Mouse (Mus musculus) c-Kit-positive CD71-negative TER-119-negative erythroid progenitor cells, embryonic 14.5 days (primary cell): ENCODE measurements around the gene Klrb1b.
A peak's percentile ranks its signal among the peaks of the same experiment; 100 is the strongest.

ENCODE experiments used
- DNase-seq: peaks from one replicate; pipeline ENCODE4 v3.0.0-alpha.2; 2013; ENCODE audit warnings: low read depth

Gene Klrb1b

DNA sequence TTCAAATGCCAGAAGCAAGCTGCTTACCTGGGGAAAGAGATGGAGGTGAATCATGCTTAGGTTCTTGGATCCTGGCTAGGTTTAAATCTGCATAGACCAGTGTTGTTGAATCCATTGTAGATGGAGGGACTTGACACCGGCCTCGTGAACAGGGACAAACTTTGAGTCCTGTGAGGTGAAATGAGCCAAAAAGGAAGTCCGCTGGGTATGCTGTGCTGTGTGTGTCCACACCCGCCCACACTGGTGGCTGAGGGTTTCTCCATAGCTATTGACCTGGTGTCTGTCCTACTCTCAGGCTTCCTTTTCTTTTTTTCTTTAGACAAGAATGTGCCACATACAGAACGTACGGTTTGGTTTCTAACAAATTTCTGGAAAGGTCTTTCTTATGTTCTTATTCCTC is at the start of gene Klrb1b, which contains the start of gene Gm44511:
Gene Klrb1b (minus strand): TSS at position 200 of the 400 bp plus-strand sequence.
Gene Gm44511 (minus strand): TSS at position 184 of the 400 bp plus-strand sequence.
- no peak for DNase-seq

DNA sequence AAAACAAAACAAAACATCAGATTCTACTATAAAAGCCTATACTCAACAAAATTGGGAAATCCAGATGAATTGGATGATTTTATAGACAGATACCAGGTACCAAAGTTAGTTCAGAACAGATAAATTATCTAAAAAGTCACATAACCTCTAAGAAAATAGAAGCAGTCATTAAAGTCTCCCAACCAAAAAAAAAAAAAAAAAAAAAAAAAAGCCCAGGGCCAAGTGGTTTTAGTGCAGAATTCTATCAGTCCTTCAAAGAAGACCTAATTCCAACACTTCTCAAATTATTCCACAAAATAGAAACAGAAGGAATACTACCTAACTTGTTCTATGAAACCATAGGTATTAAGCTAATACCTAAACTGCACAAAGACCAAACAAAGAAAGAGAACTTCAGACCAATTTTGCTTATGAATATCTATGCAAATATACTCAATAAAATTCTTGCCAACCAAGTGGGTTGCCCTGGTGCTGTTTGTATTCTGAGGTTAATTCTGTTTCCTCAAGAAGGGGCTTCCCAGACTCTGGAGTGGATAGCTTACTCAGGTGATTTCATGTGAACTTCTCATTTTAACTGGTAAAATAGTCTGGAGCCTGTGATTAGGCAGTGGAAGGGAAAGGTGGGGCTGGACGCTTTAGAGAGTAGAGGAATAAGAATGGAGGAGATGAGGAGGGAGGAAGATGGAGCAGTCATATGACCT is 45.9 kb upstream of the Klrb1b start:
- DNase-seq: no peak

DNA sequence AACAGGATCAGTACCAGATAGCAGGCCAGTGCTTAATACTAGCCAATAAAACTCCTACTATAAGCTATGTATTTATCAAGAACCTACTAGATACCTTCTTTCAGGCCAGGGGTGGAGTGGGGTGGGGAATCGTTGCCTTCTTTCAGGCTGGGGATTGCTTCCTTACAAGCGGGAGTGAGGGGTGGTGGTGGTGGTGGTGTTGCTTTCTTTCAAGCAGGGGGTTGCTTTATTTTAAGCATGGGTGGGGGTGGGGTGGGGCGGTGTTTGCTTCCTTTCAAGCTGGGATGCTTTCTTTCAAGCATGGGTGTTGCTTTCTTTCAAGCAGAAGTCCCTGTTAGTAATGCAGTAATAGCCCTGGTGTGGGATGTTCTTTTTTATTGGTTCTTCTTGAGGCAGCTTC is 42.7 kb upstream of the Klrb1b start:
- no peak for DNase-seq

DNA sequence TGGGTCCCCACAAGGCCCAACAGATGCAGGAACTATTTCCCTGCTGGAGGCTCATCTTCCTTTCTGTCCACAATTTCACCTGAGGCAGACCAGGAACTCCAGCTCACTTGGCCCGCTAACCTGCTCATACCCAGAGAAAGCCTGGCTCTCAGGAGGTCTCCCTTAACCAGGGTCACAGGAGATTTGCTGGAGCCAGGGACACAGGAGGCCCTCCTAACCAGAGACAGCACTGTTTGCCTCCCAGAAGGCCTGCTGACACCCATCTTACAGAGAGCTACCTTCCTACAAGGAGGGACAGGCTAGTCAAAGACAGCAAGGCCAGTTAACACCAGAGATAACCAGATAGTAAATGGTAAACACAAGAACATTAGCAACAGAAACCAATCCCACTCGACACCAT is 31.8 kb upstream of the Klrb1b start:
- DNase-seq: no peak

DNA sequence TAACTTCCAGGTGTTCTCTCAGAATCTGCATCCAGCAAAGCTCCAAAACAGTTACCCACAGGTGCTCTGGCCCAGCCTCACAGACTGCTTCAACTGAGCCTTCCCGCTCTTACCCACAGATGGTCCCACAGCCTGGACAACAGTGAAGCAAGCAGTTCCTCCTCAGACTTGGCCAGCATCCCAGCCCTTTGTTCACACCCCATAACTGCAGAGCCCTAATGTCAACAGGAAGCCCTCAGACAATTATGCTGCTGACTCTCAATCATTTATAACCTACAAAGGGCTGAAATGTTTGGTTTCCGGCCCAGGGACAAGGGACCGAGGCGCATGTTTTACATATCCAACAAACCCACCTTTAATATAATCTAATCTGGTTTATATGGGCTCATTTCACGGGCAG is 30.1 kb upstream of the Klrb1b start:
- DNase-seq: no peak

DNA sequence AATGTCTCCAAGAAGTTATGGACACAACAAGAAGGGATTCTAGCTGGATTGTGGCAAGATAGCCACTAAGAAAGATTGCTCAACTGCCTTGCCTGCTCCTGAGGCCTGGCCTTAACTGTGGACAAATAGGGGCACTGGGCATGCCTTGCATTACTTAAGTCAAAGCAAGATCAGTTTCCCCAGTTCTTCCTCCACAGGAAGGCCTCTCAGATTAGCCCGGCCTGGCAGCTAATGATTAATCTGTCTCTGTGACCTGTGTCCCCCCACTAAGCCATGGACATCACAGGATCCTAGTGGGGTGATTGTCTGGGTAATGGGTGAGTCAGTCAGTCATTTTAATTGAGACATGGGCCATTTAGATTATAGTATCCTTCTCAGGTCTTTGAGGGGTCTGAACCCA is 29.3 kb upstream of the Klrb1b start:
- DNase-seq: no peak

DNA sequence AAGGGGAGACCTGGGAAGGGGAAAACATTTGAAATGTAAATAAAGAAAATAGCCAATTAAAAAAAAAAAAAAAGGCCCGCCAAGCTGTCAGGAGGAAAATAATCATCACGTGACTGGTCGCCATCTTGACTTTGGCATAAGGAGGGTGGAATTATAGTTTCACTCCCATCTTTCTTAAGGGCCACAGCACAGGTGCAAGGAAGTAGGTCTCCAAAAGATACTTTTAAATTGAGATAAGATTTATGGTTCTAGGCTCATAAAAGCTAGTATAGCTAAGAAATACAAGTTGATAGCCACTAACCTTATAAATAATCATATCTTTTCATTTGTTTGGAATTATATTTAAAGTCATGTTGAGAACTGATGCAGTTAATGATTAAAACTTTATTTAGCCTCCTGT is 28.8 kb upstream of the Klrb1b start:
- no peak for DNase-seq

DNA sequence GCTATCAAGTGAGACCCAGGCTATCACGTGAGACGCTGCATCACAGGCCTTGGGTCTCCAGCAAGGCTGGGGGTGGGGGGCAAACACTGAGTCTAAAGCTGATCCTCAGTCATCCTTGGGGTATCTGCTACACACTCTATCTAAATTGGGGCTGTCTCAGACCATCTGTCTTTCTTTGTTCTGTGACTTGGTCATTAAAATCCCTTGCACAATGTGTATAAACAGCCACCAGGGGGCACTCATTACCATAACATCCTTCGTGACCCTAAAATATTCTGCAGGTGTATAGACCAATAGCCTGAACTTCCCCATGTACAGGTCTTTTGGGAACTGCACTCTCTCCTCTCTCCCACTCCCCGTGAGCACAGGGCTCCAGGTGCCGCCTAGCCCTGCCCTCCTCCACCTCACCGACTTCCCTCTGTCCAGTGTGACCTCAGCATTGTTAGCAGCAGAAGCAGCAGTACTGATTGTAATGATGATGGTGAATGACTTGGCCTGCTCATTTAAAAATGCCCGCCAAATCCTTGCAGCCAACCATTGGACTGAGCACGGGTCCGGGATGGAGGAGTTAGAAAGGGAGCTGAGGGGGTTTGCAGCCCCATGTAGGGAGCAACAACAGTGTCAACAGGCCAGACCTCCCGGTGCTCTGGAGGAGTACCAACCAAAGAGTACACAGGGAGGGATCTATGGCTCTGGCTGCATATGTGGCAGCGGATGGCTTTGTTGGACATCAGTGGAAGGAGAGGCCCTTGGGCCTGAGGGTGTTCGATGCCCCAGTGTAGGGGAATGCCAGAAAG is 28.1 kb upstream of the Klrb1b start:
- no peak for DNase-seq

DNA sequence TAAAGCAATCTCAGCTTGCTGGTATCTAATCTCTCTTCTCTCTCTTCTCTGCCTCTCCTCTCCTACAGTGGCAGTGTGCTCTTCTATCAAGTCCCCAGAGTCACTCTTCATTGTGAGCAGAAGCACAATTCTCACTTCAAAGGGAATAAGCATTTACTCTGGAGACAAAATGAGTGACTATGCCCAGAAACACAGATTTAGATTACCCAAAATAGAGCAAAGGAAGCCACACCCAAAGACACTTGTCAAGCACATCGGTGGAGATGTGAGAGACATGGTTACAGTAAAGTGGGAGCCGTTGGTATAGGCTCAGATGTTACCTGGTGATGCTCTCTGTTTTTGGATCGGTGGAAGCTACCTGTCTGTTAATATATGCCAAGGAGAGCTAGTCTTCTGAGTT is 26.6 kb upstream of the Klrb1b start:
- no peak for DNase-seq

DNA sequence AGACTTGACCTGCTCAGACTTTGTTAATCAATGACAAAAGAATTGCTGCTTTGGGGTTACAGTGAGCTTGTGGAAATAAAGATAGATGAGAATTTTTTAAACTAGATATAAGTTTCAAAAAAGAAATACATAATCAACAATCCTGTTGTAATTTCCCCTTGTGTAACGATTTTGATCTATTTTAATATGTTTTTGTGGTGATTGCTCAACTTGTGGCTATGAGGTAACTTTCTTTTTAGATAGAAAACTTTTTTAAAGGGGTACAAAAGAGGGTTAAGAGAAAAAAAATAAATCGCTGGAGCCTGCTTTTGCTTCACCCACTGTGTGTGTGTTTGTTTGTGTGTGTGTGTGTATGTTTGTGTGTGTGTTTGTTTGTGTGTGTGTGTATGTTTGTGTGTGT is 25.0 kb upstream of the Klrb1b start:
- no peak for DNase-seq

DNA sequence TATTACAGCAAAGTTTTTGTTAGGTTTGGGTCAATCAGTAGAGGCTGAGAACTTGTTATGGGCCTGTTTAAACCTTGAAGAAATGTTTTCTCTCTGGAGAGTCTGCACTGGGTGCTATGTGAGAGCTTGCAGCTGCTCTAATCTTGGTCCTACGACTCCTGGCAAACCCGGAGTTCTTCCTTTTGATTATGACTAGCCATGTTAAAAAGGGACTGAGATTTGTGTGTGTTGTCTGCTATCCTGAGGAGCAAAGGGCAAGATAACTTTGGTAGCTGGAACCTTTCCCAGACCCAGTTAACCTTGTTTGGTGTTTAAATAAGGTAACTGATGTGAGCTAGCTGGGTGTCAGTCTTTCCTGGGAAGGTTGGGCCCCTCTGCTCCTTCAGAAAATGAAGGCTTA is 24.5 kb upstream of the Klrb1b start:
- DNase-seq: no peak

DNA sequence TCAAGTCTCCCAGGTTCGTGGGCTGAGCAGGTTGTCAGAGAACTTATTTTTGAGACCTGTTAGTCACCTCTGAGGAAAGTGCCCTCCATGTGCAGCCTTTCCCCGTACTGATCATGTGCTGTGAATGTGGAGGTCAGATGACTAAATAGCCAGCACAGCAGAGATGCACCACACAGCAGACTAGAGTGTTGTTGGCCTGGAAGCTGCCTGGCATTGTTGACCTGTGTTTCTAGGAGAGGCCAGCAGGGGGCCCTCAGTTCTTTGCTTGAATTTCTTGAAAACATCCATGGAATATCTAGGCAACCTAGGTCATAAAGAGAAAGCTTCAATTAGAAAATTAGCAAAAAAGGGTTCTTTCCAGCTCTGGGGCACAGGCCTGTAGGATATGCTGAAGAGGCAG is 23.8 kb upstream of the Klrb1b start:
- no peak for DNase-seq

DNA sequence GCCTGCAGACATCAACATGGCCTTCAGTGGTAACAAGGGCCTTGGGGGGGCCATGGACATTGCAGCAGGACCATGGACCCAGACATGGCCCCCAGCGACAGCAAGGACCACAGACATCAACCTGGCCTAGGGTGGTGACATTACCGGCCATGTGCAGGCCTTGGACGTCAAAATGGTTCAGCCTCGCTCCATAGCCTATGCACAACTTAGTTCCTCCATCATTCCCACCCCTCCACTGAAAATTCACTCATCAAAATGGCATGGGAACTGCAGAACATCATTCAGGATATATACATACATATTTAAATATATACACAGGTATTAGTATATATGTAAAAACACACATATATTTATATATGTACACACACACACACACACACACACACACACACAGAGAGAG is 21.3 kb upstream of the Klrb1b start:
- DNase-seq: no peak

DNA sequence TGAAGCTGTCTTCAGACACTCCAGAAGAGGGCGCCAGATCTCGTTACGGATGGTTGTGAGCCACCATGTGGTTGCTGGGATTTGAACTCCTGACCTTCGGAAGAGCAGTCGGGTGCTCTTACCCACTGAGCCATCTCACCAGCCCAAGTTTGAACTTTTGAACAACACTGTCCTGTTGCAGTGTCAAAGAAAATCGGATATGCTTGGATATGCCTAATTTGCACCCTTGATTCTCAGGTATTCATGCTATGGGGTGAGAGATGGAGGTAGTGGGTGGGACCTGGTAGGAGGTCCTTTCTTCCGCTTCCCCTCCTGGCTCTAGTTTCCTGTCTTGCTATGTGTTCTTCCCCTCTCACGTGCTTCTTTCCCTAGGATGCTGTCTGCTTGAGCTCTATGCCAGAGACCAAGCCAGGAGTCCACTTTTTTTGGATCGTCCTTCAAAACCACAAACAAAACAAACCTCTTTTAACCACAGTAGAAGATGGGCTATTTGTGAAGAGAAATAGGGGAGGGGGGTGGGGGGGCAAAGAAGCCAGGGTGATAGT is 19.9 kb upstream of the Klrb1b start:
- DNase-seq: no peak

DNA sequence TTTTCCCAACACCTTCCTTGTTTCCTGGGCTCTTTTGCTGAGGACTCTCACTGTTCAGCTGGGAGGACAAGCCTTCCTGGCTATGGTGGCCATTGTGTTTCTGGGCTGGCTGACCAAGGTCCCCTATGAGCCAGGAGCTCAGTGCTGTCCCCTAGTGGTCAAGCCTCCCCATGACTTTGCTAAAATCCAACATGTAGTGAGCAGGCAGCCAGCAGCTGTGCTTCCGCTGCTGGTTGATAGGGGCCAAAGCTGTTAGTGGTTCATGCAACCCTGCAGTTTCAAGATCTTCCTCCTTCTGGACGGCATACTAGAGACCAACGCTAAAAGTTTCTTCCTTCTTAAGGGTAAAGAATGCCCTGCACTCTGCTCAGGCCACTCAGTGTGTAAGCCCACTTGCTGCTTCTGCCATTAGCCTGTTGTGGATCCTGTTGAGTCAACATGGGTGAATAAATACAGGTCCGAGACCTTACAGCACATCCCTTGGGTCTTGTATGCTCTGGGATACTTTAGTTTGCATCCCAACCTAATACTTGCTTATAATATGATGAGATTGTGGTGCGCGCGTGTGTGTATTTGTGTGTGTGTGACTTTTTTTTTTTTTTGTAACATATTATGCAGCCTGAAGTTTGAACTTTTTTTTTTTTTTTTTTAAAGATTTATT is 19.3 kb upstream of the Klrb1b start:
- DNase-seq: peak; percentile 93

DNA sequence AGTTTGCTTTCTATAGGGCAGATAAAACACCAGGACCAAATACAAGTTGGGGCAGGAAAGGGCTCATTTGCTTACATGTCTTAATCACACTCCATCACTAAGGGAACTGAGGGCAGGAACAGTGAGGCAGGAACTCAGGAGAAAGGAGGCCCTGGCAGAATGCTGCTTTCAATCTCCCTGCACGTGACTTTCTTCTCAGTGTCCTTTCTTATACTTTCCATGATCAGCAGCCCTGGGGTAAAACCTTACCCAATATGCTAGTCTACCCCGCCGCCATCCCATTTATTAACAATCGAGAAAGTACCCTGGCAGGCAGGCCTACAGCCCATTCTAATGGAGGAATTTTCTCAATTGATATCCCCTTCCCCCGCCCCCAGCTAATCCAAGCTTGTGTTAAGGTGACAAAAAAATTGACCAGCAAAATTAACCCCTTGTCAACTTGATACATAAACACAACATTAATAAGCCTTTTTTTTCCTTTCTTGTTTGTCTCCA is 18.5 kb upstream of the Klrb1b start:
- no peak for DNase-seq

DNA sequence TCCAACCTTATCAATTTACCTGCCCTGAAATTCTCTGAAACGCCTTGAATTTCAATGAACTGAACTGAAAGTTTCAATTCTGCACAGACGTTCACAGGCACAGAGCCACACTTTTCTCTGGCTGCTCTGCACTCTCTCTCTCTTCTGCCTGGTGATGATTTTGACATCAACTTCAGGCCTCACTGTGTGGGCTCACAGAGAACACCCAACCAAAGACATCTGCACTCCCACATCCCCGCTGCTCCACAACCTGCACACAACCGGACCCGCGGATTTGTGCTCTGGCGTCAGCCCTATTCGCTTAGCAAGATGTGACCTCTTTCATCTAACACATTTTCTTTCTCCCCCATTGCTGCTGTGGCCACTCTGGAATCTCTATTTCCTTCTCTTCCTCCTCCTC is 18.0 kb upstream of the Klrb1b start:
- no peak for DNase-seq

DNA sequence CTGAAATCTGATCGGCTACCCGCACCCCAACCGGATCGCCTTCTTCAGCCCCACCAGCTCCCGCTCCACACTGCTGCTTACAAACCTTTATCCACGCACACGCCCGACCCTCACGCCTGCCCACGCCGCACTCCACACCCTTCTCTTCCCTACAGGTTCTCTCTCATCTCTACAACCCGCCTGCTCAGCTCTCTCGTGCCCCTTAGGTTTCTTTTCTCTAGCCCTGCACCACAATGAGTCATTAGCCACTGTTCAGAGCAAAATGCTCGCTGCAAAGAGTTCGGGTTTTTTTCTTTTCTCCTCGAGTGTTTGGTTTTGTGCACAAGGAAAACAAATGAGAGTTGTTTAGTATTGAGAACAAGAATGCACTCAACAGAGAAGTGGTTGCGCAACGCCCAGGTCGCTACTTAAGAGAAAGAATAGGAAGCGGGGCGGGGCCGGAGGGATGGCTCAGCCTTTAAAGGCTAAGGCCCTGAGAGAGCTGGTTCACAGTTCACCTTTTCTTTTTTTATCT is 17.4 kb upstream of the Klrb1b start:
- peak; percentile 80 for DNase-seq

DNA sequence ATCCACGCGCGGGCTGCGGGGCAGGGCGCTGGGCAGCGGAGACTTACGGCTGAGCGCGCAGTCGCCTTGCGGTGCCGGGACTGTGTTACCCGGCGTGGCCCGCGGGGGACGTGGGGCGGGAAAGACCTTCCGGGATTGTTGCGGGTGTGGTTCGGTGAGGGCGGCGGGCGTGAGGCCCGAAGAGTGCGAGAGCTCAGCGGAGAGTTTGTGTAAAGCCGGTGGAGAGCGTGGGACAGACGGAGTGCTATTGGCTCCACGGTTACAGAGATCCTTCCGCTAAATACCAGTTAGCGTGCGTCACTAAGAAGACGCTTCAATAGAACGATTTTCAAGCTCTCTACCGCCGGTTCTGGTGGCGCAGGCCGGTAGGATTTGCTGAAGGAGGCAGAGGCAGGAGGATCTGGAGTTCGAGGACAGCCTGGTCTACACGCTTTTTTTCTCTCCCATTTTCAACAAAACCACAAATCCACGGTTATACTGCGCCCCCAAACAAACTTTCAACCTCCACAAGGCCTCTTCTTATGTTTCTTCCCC is 16.9 kb upstream of the Klrb1b start:
- peak; percentile 94 for DNase-seq

DNA sequence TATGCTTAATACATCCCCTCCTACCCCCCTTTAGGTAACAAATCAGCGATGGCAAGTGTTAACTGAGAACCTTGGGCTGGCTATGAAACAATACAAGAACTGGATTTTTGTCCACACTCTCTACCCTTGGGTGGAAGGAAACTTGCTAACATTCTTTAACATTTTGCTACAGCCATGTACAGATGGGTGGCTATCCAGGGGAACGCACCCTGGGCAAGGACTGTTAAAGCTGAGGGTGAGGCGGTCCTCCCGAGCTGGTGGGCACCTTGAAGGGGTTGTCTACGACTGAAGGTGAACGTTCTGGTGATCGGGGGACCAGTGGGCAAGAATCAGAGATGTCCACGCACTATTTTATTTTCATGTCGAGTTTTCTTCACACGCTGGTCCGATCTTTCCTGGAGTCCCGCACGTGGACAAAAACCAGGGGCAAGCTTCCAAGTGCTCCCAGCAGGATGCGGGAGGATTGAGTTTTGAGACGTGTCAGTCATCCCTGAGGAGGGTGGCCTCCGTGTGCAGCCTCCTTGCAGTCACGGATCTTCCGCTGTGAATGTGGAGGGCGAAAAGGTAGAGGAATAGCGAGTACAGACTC is 16.3 kb upstream of the Klrb1b start:
- no peak for DNase-seq

DNA sequence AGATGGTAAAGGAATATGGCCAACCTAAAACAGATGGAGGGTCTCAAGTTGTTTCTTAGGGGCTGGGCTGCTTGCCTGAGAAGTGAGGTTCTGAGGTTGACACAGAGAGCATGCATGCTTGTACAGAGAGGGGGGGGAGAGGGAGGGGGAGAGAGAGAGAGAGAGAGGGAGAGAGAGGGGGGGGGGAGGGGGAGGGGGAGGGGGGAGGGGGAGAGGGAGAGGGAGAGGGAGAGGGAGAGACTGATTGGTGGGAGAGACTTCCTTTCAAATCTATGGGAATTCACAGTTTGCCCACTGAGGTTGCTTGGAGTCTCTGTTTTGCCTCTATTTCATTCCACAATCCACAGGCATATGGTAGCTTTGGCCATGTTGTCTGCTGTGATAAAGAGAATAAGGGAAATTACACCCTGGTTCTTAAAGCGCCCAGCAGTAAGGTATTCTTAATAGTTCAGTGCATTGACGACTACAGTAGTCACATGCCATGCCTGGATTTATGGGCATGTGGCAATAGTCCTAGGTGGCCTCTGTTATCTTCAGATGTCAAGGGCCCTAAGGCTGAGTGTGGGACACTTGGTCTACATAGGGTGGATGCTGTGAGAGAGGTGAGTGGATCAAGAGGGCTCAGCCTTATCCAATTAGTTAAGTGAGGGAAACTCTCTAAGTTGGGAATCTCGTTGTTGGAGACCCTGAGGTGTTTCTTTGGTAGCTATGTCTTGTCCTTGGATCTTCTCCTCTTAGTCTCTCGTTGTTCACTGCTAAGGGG is 15.4 kb upstream of the Klrb1b start:
- no peak for DNase-seq
